Mouse (Mus musculus): ENCODE results near the gene Astn2. TPM values are rescaled to one million over a fixed set of nuclear protein-coding genes. Genes with fewer than 3 reads are reported as not detected.

The Astn2 gene
- polyA plus RNA-seq, 1 experiment from 2014 or later = 0.12 TPM

GRCm38 (mm10) chr4:66393294-66393693, 11.1 kb downstream of the Astn2 start:
- no peak for ATAC-seq
- Histone ChIP-seq H3K4me3 (no peak overlapping the region), H3K27me3 (replicated peaks) (no peaks in the 10 kb centered on the region), H3K27ac (no peak overlapping the region), H3K9ac (no peak overlapping the region), H3K4me1 (no peaks in the 10 kb centered on the region), H3K36me3 (no peaks in the 10 kb centered on the region), H3K9me3 (replicated peaks) (no peaks in the 10 kb centered on the region), H3K4me2 (no peak overlapping the region)
- WGBS (ENCODE audit: insufficient replicate concordance) = 63% methylated on average over 4 of the region's 4 CpGs

- Histone ChIP-seq H3K27ac (no peak overlapping the region), H3K36me3 (no peaks in the 10 kb centered on the region), H3K9ac (no peak overlapping the region), H3K4me3 (no peak overlapping the region), H3K27me3 (replicated peaks) (no peaks in the 10 kb centered on the region), H3K9me3 (replicated peaks) (no peaks in the 10 kb centered on the region), H3K4me1 (no peaks in the 10 kb centered on the region), H3K4me2 (no peak overlapping the region)
- no peak for ATAC-seq
- 28% methylated on average over 4 of the region's 4 CpGs for WGBS (ENCODE audit: insufficient replicate concordance)
Measured at GRCm38 (mm10) chr4:66390480-66390879, 13.9 kb downstream of the Astn2 start.

- no peaks in the 10 kb centered on the region for H3K27me3 ChIP-seq (replicated peaks)
- no peak overlapping the region for H3K4me2 ChIP-seq
- no peaks in the 10 kb centered on the region for H3K4me1 ChIP-seq
- WGBS (ENCODE audit: insufficient replicate concordance) = 22% methylated on average over 2 of the region's 2 CpGs
- H3K9me3 ChIP-seq (replicated peaks) = no peaks in the 10 kb centered on the region
- H3K36me3 ChIP-seq = no peaks in the 10 kb centered on the region
- no peak overlapping the region for H3K4me3 ChIP-seq
- no peak for ATAC-seq
- H3K9ac ChIP-seq = no peak overlapping the region
- no peak overlapping the region for H3K27ac ChIP-seq
Measured at GRCm38 (mm10) chr4:66378586-66378985, 25.8 kb downstream of the Astn2 start.

GRCm38 (mm10) chr4:66370557-66371071, 33.8 kb downstream of the Astn2 start:
- Histone ChIP-seq H3K9me3 (replicated peaks) (no peaks in the 10 kb centered on the region), H3K4me3 (no peak overlapping the region), H3K4me2 (no peak overlapping the region), H3K36me3 (no peaks in the 10 kb centered on the region), H3K27ac (no peak overlapping the region), H3K9ac (no peak overlapping the region), H3K4me1 (no peaks in the 10 kb centered on the region), H3K27me3 (replicated peaks) (no peaks in the 10 kb centered on the region)
- WGBS (ENCODE audit: insufficient replicate concordance) = 51% methylated on average over 3 of the region's 3 CpGs
- no peak for ATAC-seq

- WGBS (ENCODE audit: insufficient replicate concordance) = 46% methylated on average over 1 of the region's 1 CpGs
- no peak overlapping the region for H3K4me3 ChIP-seq
- H3K9me3 ChIP-seq (replicated peaks) = no peaks in the 10 kb centered on the region
- no peaks in the 10 kb centered on the region for H3K36me3 ChIP-seq
- H3K27me3 ChIP-seq (replicated peaks) = no peaks in the 10 kb centered on the region
- no peaks in the 10 kb centered on the region for H3K4me1 ChIP-seq
- no peak overlapping the region for H3K4me2 ChIP-seq
- H3K9ac ChIP-seq = no peak overlapping the region
- H3K27ac ChIP-seq = no peak overlapping the region
- ATAC-seq = no peak
Measured at GRCm38 (mm10) chr4:66365500-66365899, 38.9 kb downstream of the Astn2 start.

- no peak overlapping the region for H3K4me3 ChIP-seq
- H3K27me3 ChIP-seq (replicated peaks) = no peaks in the 10 kb centered on the region
- no peak overlapping the region for H3K9ac ChIP-seq
- H3K36me3 ChIP-seq = no peaks in the 10 kb centered on the region
- no peak for ATAC-seq
- H3K4me2 ChIP-seq = no peak overlapping the region
- no peaks in the 10 kb centered on the region for H3K4me1 ChIP-seq
- H3K27ac ChIP-seq = no peak overlapping the region
- WGBS (ENCODE audit: insufficient replicate concordance) = 58% methylated on average over 2 of the region's 2 CpGs
- no peaks in the 10 kb centered on the region for H3K9me3 ChIP-seq (replicated peaks)
Measured at GRCm38 (mm10) chr4:66344632-66345031, 59.8 kb downstream of the Astn2 start.

GRCm38 (mm10) chr4:66337443-66337842, 67.0 kb downstream of the Astn2 start:
- no peak overlapping the region for H3K9ac ChIP-seq
- 59% methylated on average over 3 of the region's 3 CpGs for WGBS (ENCODE audit: insufficient replicate concordance)
- no peaks in the 10 kb centered on the region for H3K27me3 ChIP-seq (replicated peaks)
- no peak overlapping the region for H3K27ac ChIP-seq
- H3K4me2 ChIP-seq = no peak overlapping the region
- no peak for ATAC-seq
- H3K4me1 ChIP-seq = no peaks in the 10 kb centered on the region
- no peaks in the 10 kb centered on the region for H3K36me3 ChIP-seq
- no peaks in the 10 kb centered on the region for H3K9me3 ChIP-seq (replicated peaks)
- no peak overlapping the region for H3K4me3 ChIP-seq

- no peaks in the 10 kb centered on the region for H3K36me3 ChIP-seq
- H3K27ac ChIP-seq = no peak overlapping the region
- ATAC-seq = no peak
- H3K9me3 ChIP-seq (replicated peaks) = no peaks in the 10 kb centered on the region
- H3K4me2 ChIP-seq = no peak overlapping the region
- no peak overlapping the region for H3K4me3 ChIP-seq
- H3K4me1 ChIP-seq = no peaks in the 10 kb centered on the region
- H3K27me3 ChIP-seq (replicated peaks) = no peaks in the 10 kb centered on the region
- no peak overlapping the region for H3K9ac ChIP-seq
- WGBS (ENCODE audit: insufficient replicate concordance) = 28% methylated on average over 4 of the region's 4 CpGs
Measured at GRCm38 (mm10) chr4:66330600-66331285, 73.7 kb downstream of the Astn2 start.

GRCm38 (mm10) chr4:66321051-66321450, 83.4 kb downstream of the Astn2 start:
- no peaks in the 10 kb centered on the region for H3K27me3 ChIP-seq (replicated peaks)
- H3K4me3 ChIP-seq = no peak overlapping the region
- H3K9me3 ChIP-seq (replicated peaks) = no peaks in the 10 kb centered on the region
- no peak for ATAC-seq
- no peaks in the 10 kb centered on the region for H3K36me3 ChIP-seq
- H3K27ac ChIP-seq = no peak overlapping the region
- no peaks in the 10 kb centered on the region for H3K4me1 ChIP-seq
- no peak overlapping the region for H3K9ac ChIP-seq
- 46% methylated on average over 2 of the region's 2 CpGs for WGBS (ENCODE audit: insufficient replicate concordance)
- H3K4me2 ChIP-seq = no peak overlapping the region

- Histone ChIP-seq H3K9ac (no peak overlapping the region), H3K27ac (no peak overlapping the region), H3K27me3 (replicated peaks) (no peaks in the 10 kb centered on the region), H3K4me3 (no peak overlapping the region), H3K4me2 (no peak overlapping the region), H3K9me3 (replicated peaks) (no peaks in the 10 kb centered on the region), H3K4me1 (no peaks in the 10 kb centered on the region), H3K36me3 (no peaks in the 10 kb centered on the region)
- WGBS (ENCODE audit: insufficient replicate concordance) = 38% methylated on average over 8 of the region's 8 CpGs
- ATAC-seq = no peak
Measured at GRCm38 (mm10) chr4:66314806-66315484, 89.5 kb downstream of the Astn2 start.

- ATAC-seq = no peak
- WGBS (ENCODE audit: insufficient replicate concordance) = 72% methylated on average over 1 of the region's 1 CpGs
- Histone ChIP-seq H3K27me3 (replicated peaks) (no peaks in the 10 kb centered on the region), H3K9ac (no peak overlapping the region), H3K4me2 (no peak overlapping the region), H3K9me3 (replicated peaks) (no peaks in the 10 kb centered on the region), H3K4me1 (no peaks in the 10 kb centered on the region), H3K36me3 (no peaks in the 10 kb centered on the region), H3K27ac (no peak overlapping the region), H3K4me3 (no peak overlapping the region)
Measured at GRCm38 (mm10) chr4:66312733-66313132, 91.7 kb downstream of the Astn2 start.

GRCm38 (mm10) chr4:66310315-66311020, 93.9 kb downstream of the Astn2 start:
- no peak overlapping the region for H3K4me2 ChIP-seq
- H3K27me3 ChIP-seq (replicated peaks) = no peaks in the 10 kb centered on the region
- no peak overlapping the region for H3K4me3 ChIP-seq
- no peaks in the 10 kb centered on the region for H3K36me3 ChIP-seq
- no peaks in the 10 kb centered on the region for H3K4me1 ChIP-seq
- H3K9me3 ChIP-seq (replicated peaks) = no peaks in the 10 kb centered on the region
- H3K9ac ChIP-seq = no peak overlapping the region
- ATAC-seq = no peak
- 79% methylated on average over 7 of the region's 7 CpGs for WGBS (ENCODE audit: insufficient replicate concordance)
- H3K27ac ChIP-seq = no peak overlapping the region

Data from liver, embryonic 12.5 days (tissue).